Mouse (Mus musculus): ENCODE results near the gene Tfam. TPM values are rescaled to one million over a fixed set of nuclear protein-coding genes. Genes with fewer than 3 reads are reported as not detected.

The Tfam gene
- 75.8 and 78.5 TPM in 2 replicates for polyA plus RNA-seq (2015; fragmentation: Nextera tagmentation; extraction: Ambion mirVana)

- ATAC-seq, result no peak
- Histone ChIP-seq H3K27me3 (no peaks in the 10 kb centered on the region), H3K27ac (peak within 1 kb of the TSS; percentile 51), H3K4me3 (peak within 1 kb of the TSS; percentile 90), H3K4me1 (peaks cover 9% of the 10 kb centered on the region), H3K9ac (peak within 1 kb of the TSS; percentile 94), H3K9me3 (replicated peaks) (no peaks in the 10 kb centered on the region), H3K4me2 (peak within 1 kb of the TSS; percentile 81), H3K36me3 (ENCODE audit: poor library complexity, severe bottlenecking) (peaks cover 21% of the 10 kb centered on the region)
- WGBS, result 3% methylated on average over 7 of the region's 7 CpGs
Observed at GRCm38 (mm10) chr10:71238240-71238554, at the start of gene Tfam. Tfam (minus strand) TSS chr10:71238280.

DNA sequence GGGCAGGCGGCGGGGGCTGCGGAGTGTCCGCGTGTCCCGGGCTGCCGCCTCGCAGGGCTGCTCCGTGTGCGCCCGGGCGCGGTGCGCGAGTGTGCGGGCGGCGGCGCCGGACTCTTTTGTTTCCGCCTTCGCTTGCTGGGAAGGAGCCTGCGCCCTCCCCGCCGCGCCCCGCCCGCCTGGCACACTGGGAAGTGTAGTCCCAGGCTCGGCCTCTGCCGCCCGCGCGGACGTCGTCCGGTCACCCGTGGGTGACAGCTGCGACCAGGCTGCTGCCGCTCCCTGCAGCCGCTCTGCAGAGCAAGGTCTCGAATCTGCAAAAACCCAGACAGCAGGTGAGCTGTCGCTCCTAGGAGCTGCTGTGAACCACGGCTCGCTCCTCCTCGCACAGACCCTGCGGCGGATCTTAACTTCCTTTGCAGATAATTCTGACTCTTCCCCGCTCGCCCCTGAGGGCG lies 47.1 kb upstream of the Tfam start, which contains the start of gene Ube2d1:
Gene Ube2d1, minus strand, starts transcription at position 137 of the 455 bp plus-strand sequence.
- Histone ChIP-seq H3K9me3 (replicated peaks) (no peaks in the 10 kb centered on the region), H3K4me3 (peak within 1 kb of the TSS; percentile 95), H3K36me3 (ENCODE audit: poor library complexity, severe bottlenecking) (peaks cover 4% of the 10 kb centered on the region; the same call in 1 of the 2 replicates), H3K27ac (peak within 1 kb of the TSS; percentile 89), H3K27me3 (0 out of 2 replicates have a peak, but pooled peaks cover 5% of the 10 kb centered on the region), H3K4me1 (peaks cover 39% of the 10 kb centered on the region), H3K9ac (peak within 1 kb of the TSS; percentile 98), H3K4me2 (peak within 1 kb of the TSS; percentile 66)
- under 1% methylated on average over 50 of the region's 50 CpGs for WGBS
- peak; percentile 97 for ATAC-seq

DNA sequence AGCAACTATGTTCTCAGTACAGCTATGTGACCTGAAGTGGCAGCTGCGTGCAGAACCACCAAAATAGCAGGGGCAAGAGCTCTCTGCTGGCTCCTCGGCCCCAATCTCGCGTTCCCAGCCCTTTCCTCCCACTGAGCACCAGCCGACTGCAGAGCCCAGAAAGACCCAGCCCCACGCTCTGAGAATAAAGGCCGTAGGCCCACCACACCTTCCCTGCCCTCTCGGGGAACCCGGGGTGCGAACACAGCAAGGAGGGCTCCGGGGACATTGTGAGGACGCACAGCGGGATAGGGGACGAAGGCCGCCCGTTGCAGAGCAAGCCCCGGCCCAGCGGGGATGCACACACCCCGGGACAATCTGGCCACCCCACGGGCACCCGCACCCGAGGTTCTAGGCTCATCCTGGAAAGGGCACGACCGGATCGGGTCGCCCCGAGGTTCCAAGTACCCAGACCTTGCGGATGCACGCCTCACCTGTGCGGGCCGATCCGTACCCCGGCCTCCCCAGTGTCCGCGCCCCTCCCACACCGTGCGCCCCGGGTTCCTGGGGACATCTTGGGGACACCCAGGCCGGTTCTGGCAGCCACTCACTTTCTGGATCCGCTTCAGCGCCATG lies 46.5 kb upstream of the Tfam start:
- Histone ChIP-seq H3K4me2 (peak overlapping the region; percentile 66), H3K9ac (peak overlapping the region; percentile 98), H3K27ac (peak overlapping the region; percentile 89), H3K36me3 (ENCODE audit: poor library complexity, severe bottlenecking) (peaks cover 4% of the 10 kb centered on the region; the same call in 1 of the 2 replicates), H3K4me3 (peak overlapping the region; percentile 95), H3K4me1 (peaks cover 39% of the 10 kb centered on the region), H3K9me3 (replicated peaks) (no peaks in the 10 kb centered on the region), H3K27me3 (0 out of 2 replicates have a peak, but pooled peaks cover 5% of the 10 kb centered on the region)
- WGBS, result under 1% methylated on average over 41 of the region's 41 CpGs
- ATAC-seq, result peak; percentile 83

- Histone ChIP-seq H3K4me2 (peak overlapping the region; percentile 66), H3K27me3 (0 out of 2 replicates have a peak, but pooled peaks cover 5% of the 10 kb centered on the region), H3K27ac (peak overlapping the region; percentile 89), H3K4me3 (peak overlapping the region; percentile 95), H3K36me3 (ENCODE audit: poor library complexity, severe bottlenecking) (peaks cover 4% of the 10 kb centered on the region; the same call in 1 of the 2 replicates), H3K9me3 (replicated peaks) (no peaks in the 10 kb centered on the region), H3K4me1 (peaks cover 41% of the 10 kb centered on the region), H3K9ac (peak overlapping the region; percentile 98)
- no peak for ATAC-seq
- WGBS, result 10% methylated on average over 8 of the region's 8 CpGs
Observed at GRCm38 (mm10) chr10:71284131-71284510, 46.0 kb upstream of the Tfam start.

GRCm38 (mm10) chr10:71273008-71273739 lies 35.1 kb upstream of the Tfam start:
- WGBS, result 56% methylated on average over 9 of the region's 9 CpGs
- no peak overlapping the region for H3K9ac ChIP-seq
- peak; percentile 82 for ATAC-seq
- no peak overlapping the region for H3K4me3 ChIP-seq
- peaks cover 24% of the 10 kb centered on the region for H3K4me1 ChIP-seq
- no peak overlapping the region for H3K4me2 ChIP-seq
- peak overlapping the region; percentile 10 for H3K27ac ChIP-seq
- no peaks in the 10 kb centered on the region for H3K9me3 ChIP-seq (replicated peaks)
- H3K27me3 ChIP-seq, result no peaks in the 10 kb centered on the region
- peaks cover 7% of the 10 kb centered on the region; the same call in 1 of the 2 replicates for H3K36me3 ChIP-seq (ENCODE audit: poor library complexity, severe bottlenecking)

DNA sequence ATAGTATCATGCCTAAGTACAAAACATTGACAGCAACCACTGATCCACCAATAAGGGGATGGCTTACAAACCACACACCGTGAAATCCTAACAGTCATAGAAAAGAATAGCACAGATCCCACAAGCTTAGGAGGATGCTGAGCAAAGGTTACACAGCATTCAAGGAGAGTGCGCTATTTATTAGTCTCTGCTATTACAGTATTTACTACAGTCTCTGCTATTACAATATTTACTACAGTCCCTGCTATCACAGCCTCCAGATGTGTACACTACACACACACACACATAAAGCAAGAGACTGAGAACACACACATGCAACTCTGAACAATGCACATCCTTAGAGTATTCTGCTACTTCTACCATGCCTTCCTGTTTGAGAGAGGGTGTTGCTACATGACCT lies 29.9 kb upstream of the Tfam start:
- H3K4me3 ChIP-seq, result no peak overlapping the region
- peaks cover 24% of the 10 kb centered on the region for H3K4me1 ChIP-seq
- WGBS, result 96% methylated on average over 2 of the region's 2 CpGs
- no peak overlapping the region for H3K9ac ChIP-seq
- no peak overlapping the region for H3K27ac ChIP-seq
- H3K9me3 ChIP-seq (replicated peaks), result no peaks in the 10 kb centered on the region
- no peak overlapping the region for H3K4me2 ChIP-seq
- ATAC-seq, result no peak
- no peaks in the 10 kb centered on the region for H3K36me3 ChIP-seq (ENCODE audit: poor library complexity, severe bottlenecking)
- H3K27me3 ChIP-seq, result no peaks in the 10 kb centered on the region

DNA sequence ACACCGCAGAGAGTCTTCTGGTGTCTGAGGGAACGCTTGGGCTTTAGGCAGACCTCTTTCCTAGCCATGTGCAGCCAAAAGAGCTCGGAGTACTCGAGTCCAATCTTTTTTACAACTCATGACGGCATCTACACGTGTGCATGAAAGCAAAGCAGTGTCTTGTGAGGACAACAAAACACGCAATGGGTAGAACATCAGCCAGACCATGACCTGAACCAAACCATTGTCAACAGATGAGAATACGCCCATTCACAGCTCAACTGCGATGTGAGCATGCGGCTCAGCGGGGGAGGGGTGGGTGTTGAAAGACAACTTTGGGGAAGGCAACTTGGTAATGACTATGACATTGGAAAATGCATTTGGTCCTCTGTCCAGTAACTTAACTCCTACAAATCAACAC lies 29.4 kb upstream of the Tfam start:
- WGBS, result 89% methylated on average over 11 of the region's 11 CpGs
- Histone ChIP-seq H3K4me1 (peaks cover 22% of the 10 kb centered on the region), H3K4me2 (no peak overlapping the region), H3K4me3 (no peak overlapping the region), H3K36me3 (ENCODE audit: poor library complexity, severe bottlenecking) (no peaks in the 10 kb centered on the region), H3K27me3 (no peaks in the 10 kb centered on the region), H3K9me3 (replicated peaks) (no peaks in the 10 kb centered on the region), H3K27ac (no peak overlapping the region), H3K9ac (no peak overlapping the region)
- no peak for ATAC-seq

DNA sequence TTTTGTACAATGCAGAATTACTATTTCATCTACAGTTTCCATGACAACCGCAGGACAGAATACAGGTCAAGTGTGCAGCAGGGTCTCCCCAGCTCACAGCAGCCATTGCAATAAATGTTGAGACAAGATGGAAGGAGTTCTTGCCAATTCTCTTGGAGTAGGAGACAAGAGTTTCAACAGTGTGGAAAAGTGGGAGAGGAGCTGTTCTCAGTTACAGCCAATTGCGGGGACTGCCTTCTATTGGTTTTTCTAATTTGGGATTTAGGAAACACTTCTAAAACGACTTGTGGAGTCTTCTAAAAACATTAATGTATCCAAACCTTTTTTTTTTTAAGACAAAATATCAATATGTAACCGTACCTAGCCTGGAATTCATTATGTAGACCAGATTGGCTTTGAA lies 27.0 kb upstream of the Tfam start:
- WGBS, result 90% methylated on average over 4 of the region's 4 CpGs
- H3K27ac ChIP-seq, result no peak overlapping the region
- H3K36me3 ChIP-seq (ENCODE audit: poor library complexity, severe bottlenecking), result peaks cover 17% of the 10 kb centered on the region
- H3K4me1 ChIP-seq, result peaks cover 21% of the 10 kb centered on the region
- H3K4me3 ChIP-seq, result no peak overlapping the region
- H3K27me3 ChIP-seq, result no peaks in the 10 kb centered on the region
- H3K9ac ChIP-seq, result no peak overlapping the region
- no peak for ATAC-seq
- H3K4me2 ChIP-seq, result no peak overlapping the region
- no peaks in the 10 kb centered on the region for H3K9me3 ChIP-seq (replicated peaks)

- Histone ChIP-seq H3K4me1 (peaks cover 17% of the 10 kb centered on the region), H3K27ac (no peak overlapping the region), H3K9ac (no peak overlapping the region), H3K27me3 (no peaks in the 10 kb centered on the region), H3K9me3 (replicated peaks) (no peaks in the 10 kb centered on the region), H3K4me3 (no peak overlapping the region), H3K36me3 (ENCODE audit: poor library complexity, severe bottlenecking) (peaks cover 48% of the 10 kb centered on the region), H3K4me2 (no peak overlapping the region)
- 81% methylated on average over 8 of the region's 8 CpGs for WGBS
- no peak for ATAC-seq
Observed at GRCm38 (mm10) chr10:71261637-71262036, 23.6 kb upstream of the Tfam start.

DNA sequence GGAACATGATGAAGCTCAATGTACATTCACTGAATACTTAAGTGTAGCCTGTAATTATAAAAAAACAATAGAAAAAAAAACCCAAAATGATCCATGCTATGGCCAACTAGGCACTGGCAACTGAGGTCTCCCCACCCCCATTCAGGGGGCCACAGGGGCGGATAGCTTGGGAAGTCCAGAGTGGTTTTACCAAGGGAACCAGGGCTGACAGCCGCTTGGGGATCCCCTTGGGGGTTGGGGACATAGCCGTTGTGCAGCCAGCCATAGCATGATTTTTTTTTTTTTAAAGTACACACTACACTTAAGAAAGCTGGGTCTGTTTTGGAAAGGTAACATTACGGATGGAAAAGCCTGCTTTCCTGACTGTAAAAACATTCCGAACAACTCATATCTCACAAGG lies 20.9 kb upstream of the Tfam start:
- no peaks in the 10 kb centered on the region for H3K27me3 ChIP-seq
- H3K36me3 ChIP-seq (ENCODE audit: poor library complexity, severe bottlenecking), result peaks cover 66% of the 10 kb centered on the region
- WGBS, result 92% methylated on average over 5 of the region's 5 CpGs

GRCm38 (mm10) chr10:71258516-71258915 lies 20.4 kb upstream of the Tfam start:
- Histone ChIP-seq H3K36me3 (ENCODE audit: poor library complexity, severe bottlenecking) (peaks cover 68% of the 10 kb centered on the region), H3K4me2 (no peak overlapping the region), H3K4me1 (peaks cover 8% of the 10 kb centered on the region; the same call in 1 of the 2 replicates), H3K9me3 (replicated peaks) (no peaks in the 10 kb centered on the region), H3K27ac (no peak overlapping the region), H3K27me3 (no peaks in the 10 kb centered on the region), H3K9ac (no peak overlapping the region), H3K4me3 (no peak overlapping the region)
- WGBS, result 89% methylated on average over 8 of the region's 8 CpGs
- no peak for ATAC-seq

More for the DNA sequence above, 20.9 kb upstream of the Tfam start:
- ATAC-seq, result no peak
- H3K4me2 ChIP-seq, result no peak overlapping the region
- H3K4me3 ChIP-seq, result no peak overlapping the region
- peaks cover 8% of the 10 kb centered on the region for H3K4me1 ChIP-seq
- no peaks in the 10 kb centered on the region for H3K9me3 ChIP-seq (replicated peaks)
- no peak overlapping the region for H3K27ac ChIP-seq
- H3K9ac ChIP-seq, result no peak overlapping the region

GRCm38 (mm10) chr10:71253147-71253546 lies 15.1 kb upstream of the Tfam start:
- Histone ChIP-seq H3K27ac (no peak overlapping the region), H3K9ac (no peak overlapping the region), H3K36me3 (ENCODE audit: poor library complexity, severe bottlenecking) (peaks cover 32% of the 10 kb centered on the region), H3K4me1 (no peaks in the 10 kb centered on the region), H3K9me3 (replicated peaks) (no peaks in the 10 kb centered on the region), H3K4me2 (no peak overlapping the region), H3K4me3 (no peak overlapping the region), H3K27me3 (no peaks in the 10 kb centered on the region)
- WGBS, result 82% methylated on average over 4 of the region's 4 CpGs
- ATAC-seq, result no peak
